In the genomic region with DNA sequence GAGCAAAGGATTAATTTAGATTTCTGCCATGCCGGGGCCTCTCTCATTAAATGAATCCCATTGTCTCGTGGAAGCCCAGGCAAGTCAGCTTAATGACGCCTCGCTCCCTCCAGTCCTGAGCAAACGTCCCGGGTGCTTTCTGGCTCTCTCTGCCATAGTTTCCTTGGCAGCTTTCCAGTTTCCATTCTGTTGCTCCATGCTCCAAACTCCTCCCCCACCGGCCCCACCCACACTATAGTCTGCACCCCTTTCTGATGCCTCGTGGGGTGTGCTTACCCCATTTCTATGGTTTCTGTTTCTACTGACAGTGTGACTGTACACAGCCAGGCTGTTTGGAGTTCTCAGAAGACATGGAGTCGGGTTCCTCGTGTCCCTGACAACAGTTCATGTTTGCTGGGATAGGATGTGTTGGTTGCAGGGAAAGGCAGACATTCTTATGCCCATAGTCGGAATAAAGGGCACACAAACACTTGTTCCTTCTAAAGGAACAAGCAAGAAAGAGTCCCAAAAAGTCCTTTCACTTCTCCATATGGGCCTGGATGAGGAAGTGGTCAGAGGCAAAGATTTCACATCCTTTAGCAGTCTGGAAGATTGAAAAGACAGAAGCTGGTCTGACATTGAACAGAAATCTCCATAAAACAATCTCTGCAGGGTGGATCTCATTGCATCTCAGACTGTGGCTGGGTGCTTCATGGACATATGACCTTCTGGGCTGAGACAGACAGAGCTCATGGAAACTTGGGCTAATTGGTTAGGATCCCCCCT, we compare ENCODE assay signal across 8 mouse cellular contexts. TPM values are rescaled to one million over a fixed set of nuclear protein-coding genes. Genes with fewer than 3 reads are reported as not detected.
DNase-seq lines count a peak whose midpoint lies in the region; ATAC-seq and TF ChIP-seq lines count a peak whose summit lies in the region.

No protein-coding gene starts in this region.

- peak overlapping the region; percentile 11; the same call in 1 of the 2 replicates for H3K4me2 ChIP-seq in lung, embryonic 14.5 days

- no peaks in the 10 kb centered on the region for H3K9me3 ChIP-seq in lung, embryonic 14.5 days (ENCODE audit: low read depth, low read length)

- H3K27ac ChIP-seq in embryonic fibroblast, embryonic 13.5 days (ENCODE audit: insufficient read depth, low read length) = peak overlapping the region; percentile 85
- peak overlapping the region; percentile 91 for H3K27ac ChIP-seq in lung, embryonic 14.5 days (ENCODE audit: low read depth)

- H3K36me3 ChIP-seq in lung, embryonic 14.5 days (ENCODE audit: insufficient read depth) = no peaks in the 10 kb centered on the region

- intact Hi-C loops in heart, postnatal 14 days (cut with DNase I) = no loop called here

- peak; percentile 68 for DNase-seq in testis, postnatal 10 days (ENCODE audit: low spot score)
- DNase-seq in testis, postnatal 14 days (ENCODE audit: low spot score) = no peak
- DNase-seq in heart, postnatal 14 days = peak; percentile 68 to 74
- DNase-seq in kidney, postnatal 36 days = peak; percentile 78 to 82
- peak; percentile 93 for DNase-seq in lung, embryonic 14.5 days
- DNase-seq in retina, embryonic 14.5 days (ENCODE audit: low spot score) = peak; percentile 68
- no peak for DNase-seq in frontal cortex, postnatal 25 days (ENCODE audit: low spot score in 2 of 2)

- 16% methylated on average over 11 of the region's 11 CpGs for WGBS in lung, embryonic 14.5 days

- H3K4me1 ChIP-seq in embryonic fibroblast, embryonic 13.5 days (ENCODE audit: control insufficient read depth, insufficient read depth, low read length) = peaks cover 3% of the 10 kb centered on the region; the same call in 1 of the 2 replicates
- H3K4me1 ChIP-seq in lung, embryonic 14.5 days (ENCODE audit: insufficient read depth) = peaks cover 19% of the 10 kb centered on the region

- no peak overlapping the region for H3K4me3 ChIP-seq in embryonic fibroblast, embryonic 13.5 days (ENCODE audit: insufficient read depth, low read length)
- H3K4me3 ChIP-seq in lung, embryonic 14.5 days (ENCODE audit: low read depth, low read length) = no peak overlapping the region

- H3K27me3 ChIP-seq in lung, embryonic 14.5 days (ENCODE audit: insufficient read depth, low read length) = no peaks in the 10 kb centered on the region

- TF ChIP-seq POLR2A in embryonic fibroblast, embryonic 13.5 days (IDR thresholded peaks at IDR 0.05; ENCODE audit: low read depth, low read length) = 0 out of 2 replicates have a peak, but pooled peaks have one; percentile 8

- ATAC-seq in lung, embryonic 14.5 days (ENCODE audit: insufficient read depth) = peak; percentile 79

- TF ChIP-seq CTCF in embryonic fibroblast, embryonic 13.5 days (IDR thresholded peaks at IDR 0.05; ENCODE audit: borderline replicate concordance, insufficient read depth, low read length) = no peak
- TF ChIP-seq CTCF in lung, embryonic 14.5 days (IDR thresholded peaks at IDR 0.05; ENCODE audit: low read depth) = no peak

- peak overlapping the region; percentile 40 for H3K9ac ChIP-seq in lung, embryonic 14.5 days

RNA-seq across cellular contexts. Expression of a gene that starts 25.5 kb away (rescaled TPM):
- polyA plus RNA-seq in embryonic fibroblast, embryonic 13.5 days (2011; ENCODE audit: insufficient read length, low read depth, missing spikeins) = 163 and 234 TPM in 2 replicates
- total RNA-seq in heart, postnatal 14 days (2021) = 10 to 100 TPM; 59.3 to 60.7 TPM
- 51.1 and 57.6 TPM in 2 replicates for polyA plus RNA-seq in lung, embryonic 14.5 days (2014; fragmentation: Nextera tagmentation; extraction: Ambion mirVana)

Comparison
In these comparisons a context has a peak if more than half of its experiments do, and no peak if none do; other contexts are left out.
1. DNase-seq: peak in testis, postnatal 10 days (single experiment), heart, postnatal 14 days (2 of 2), kidney, postnatal 36 days (2 of 2), lung, embryonic 14.5 days (single experiment) and retina, embryonic 14.5 days (single experiment); none in testis, postnatal 14 days (single experiment) and frontal cortex, postnatal 25 days (0 of 2).